In the genomic region with DNA sequence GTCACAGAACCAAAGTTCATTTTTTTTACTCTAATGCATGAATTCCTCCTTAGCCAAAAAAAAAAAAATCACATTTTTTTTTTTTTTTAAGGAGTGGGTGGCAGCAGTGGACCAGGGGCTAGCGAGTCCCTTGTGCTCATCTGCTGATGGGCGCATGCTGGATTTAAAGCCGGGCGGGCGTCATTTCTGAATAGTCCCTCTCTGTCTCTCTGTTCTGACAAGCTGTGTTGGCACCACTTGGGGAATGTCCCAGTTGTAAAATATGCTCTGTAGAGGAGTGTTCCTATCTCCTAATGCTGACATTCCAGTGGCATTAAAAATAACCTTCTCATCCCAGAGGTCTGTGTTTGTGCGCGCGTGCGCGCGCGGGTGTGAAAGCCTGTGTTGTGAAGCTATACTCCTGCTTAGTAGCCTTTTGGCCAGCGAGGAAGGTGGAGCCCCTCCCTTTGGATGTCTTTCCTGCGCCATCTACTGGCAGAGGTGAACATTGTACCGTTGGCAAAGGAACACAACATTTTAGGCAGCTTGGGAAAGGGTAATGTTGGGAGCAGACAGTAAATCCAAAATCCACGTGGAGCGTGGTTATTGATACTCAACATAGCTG, we compare ENCODE assay signal across 9 mouse cellular contexts. TPM values are rescaled to one million over a fixed set of nuclear protein-coding genes. Genes with fewer than 3 reads are reported as not detected.
A peak's percentile ranks its signal among the peaks of the same experiment; 100 is the strongest.
DNase-seq lines count a peak whose midpoint lies in the region; ATAC-seq and TF ChIP-seq lines count a peak whose summit lies in the region.
"Had no signal": no experiment of that assay in that cellular context is flagged by ENCODE, and none has a peak within 500 bp of the region (broad histone marks: within the 10 kb centered on the region; RNA-seq: fewer than 3 reads in every experiment).

No protein-coding gene starts in this region.

- 0 out of 4 replicates have a peak overlapping the region, but pooled peaks of 1 of the 2 experiments have one; percentile 32 for H3K4me3 ChIP-seq in ES-E14 (ENCODE audit: insufficient read depth in 1 of 2, low read depth in 1 of 2, low read length in 2 of 2, poor library complexity in 1 of 2, severe bottlenecking in 1 of 2)
- peak overlapping the region; percentile 19; the same call in 1 of the 2 replicates for H3K4me3 ChIP-seq in forebrain, embryonic 15.5 days
- H3K4me3 ChIP-seq in layer of hippocampus, adult 2 months, result no peak overlapping the region; the same call in 1 of the 2 replicates
- no peak overlapping the region for H3K4me3 ChIP-seq in lung, adult 2 months (replicated peaks; ENCODE audit: extremely low read depth, low read depth, low read length)
- no peak overlapping the region for H3K4me3 ChIP-seq in thymus, adult 2 months (ENCODE audit: control insufficient read depth, insufficient read depth, low read length)

- H3K4me1 ChIP-seq in ES-E14 (ENCODE audit: control insufficient read depth in 2 of 2, insufficient read depth in 2 of 2, low read length in 2 of 2, poor library complexity in 1 of 2), result no peaks in the 10 kb centered on the region
- H3K4me1 ChIP-seq in forebrain, embryonic 15.5 days, result no peaks in the 10 kb centered on the region
- H3K4me1 ChIP-seq in lung, adult 2 months (ENCODE audit: control insufficient read depth, insufficient read depth, low read length), result no peaks in the 10 kb centered on the region
- H3K4me1 ChIP-seq in thymus, adult 2 months (replicated peaks; ENCODE audit: control insufficient read depth, insufficient read depth, low read length), result no peaks in the 10 kb centered on the region

- H3K27ac ChIP-seq in ES-E14 (ENCODE audit: insufficient read depth, low read depth, low read length, poor library complexity, severe bottlenecking), result no peak overlapping the region
- no peak overlapping the region for H3K27ac ChIP-seq in forebrain, embryonic 15.5 days (replicated peaks)
- H3K27ac ChIP-seq in layer of hippocampus, adult 2 months, result no peak overlapping the region
- H3K27ac ChIP-seq in thymus, adult 2 months (ENCODE audit: control insufficient read depth, insufficient read depth, low read length), result no peak overlapping the region
- H3K27ac ChIP-seq: macrophage had no signal

- in situ Hi-C loops in ES-E14 (cut with MboI; ENCODE audit: low sequenced_read_pairs in 2 of 2, unreplicated experiment in 2 of 2), result loop anchor here in 1 of 2 experiments (10.0 kb wide), 1 partner anchor 213 kb away; no protein-coding TSS in a partner anchor

- 27% methylated on average over 17 of the region's 17 CpGs for whole genome bisulfite sequencing in forebrain, embryonic 15.5 days
- WGBS in lung, adult 2 months, result 29% methylated on average over 17 of the region's 17 CpGs
- WGBS in thymus, adult 2 months, result 36% methylated on average over 17 of the region's 17 CpGs

- no peak for TF ChIP-seq POLR2A in lung, adult 2 months (IDR thresholded peaks at IDR 0.05; ENCODE audit: borderline replicate concordance, extremely low read depth, low read depth, low read length)
- no peak for TF ChIP-seq POLR2A in thymus, adult 2 months (IDR thresholded peaks at IDR 0.05; ENCODE audit: control insufficient read depth, extremely low read depth, insufficient read depth, low read length, poor library complexity)

- no peaks in the 10 kb centered on the region for H3K36me3 ChIP-seq in ES-E14 (ENCODE audit: control insufficient read depth, insufficient read depth, low read length, poor library complexity, severe bottlenecking)
- H3K36me3 ChIP-seq in forebrain, embryonic 15.5 days, result no peaks in the 10 kb centered on the region
- no peaks in the 10 kb centered on the region for H3K36me3 ChIP-seq in thymus, adult 2 months (ENCODE audit: control insufficient read depth, insufficient read depth, low read length)

- peaks cover 3% of the 10 kb centered on the region; the same call in 1 of the 2 replicates for H3K27me3 ChIP-seq in forebrain, embryonic 15.5 days
- H3K27me3 ChIP-seq in thymus, adult 2 months (ENCODE audit: control insufficient read depth, insufficient read depth, low read length), result no peaks in the 10 kb centered on the region

- H3K9me3 ChIP-seq in ES-E14 (ENCODE audit: control insufficient read depth, insufficient read depth, low read depth, low read length), result no peaks in the 10 kb centered on the region
- no peaks in the 10 kb centered on the region for H3K9me3 ChIP-seq in forebrain, embryonic 15.5 days

- peak; percentile 93 for TF ChIP-seq CTCF in layer of hippocampus, adult 2 months (conservative IDR thresholded peaks at IDR 0.05)
- peak; percentile 91 for TF ChIP-seq CTCF in lung, adult 2 months (IDR thresholded peaks at IDR 0.05; ENCODE audit: insufficient read depth, low read length)
- no peak for TF ChIP-seq CTCF in thymus, adult 2 months (IDR thresholded peaks at IDR 0.05; ENCODE audit: borderline replicate concordance, control insufficient read depth, extremely low read depth, insufficient read depth, low read length, poor library complexity)

- H3K4me2 ChIP-seq in forebrain, embryonic 15.5 days (replicated peaks), result peak overlapping the region; percentile 36

- ATAC-seq in forebrain, embryonic 15.5 days (replicated peaks), result peak; percentile 78
- peak; percentile 80 for ATAC-seq in neutrophil, adult 5-6 weeks (ENCODE audit: extremely low read depth, insufficient number of reproducible peaks, low FRiP score, poor library complexity, severe bottlenecking)

- H3K9ac ChIP-seq in ES-E14 (ENCODE audit: insufficient read depth, low read depth, low read length, poor library complexity, severe bottlenecking), result no peak overlapping the region
- H3K9ac ChIP-seq in forebrain, embryonic 15.5 days (replicated peaks), result no peak overlapping the region

- DNase-seq in ES-E14 (ENCODE audit: low read depth, low spot score), result peak; percentile 69
- peak; percentile 38 for DNase-seq in cerebellum, adult 11 months
- DNase-seq in heart, postnatal 4 days, result peak; percentile 83
- peak; percentile 74 for DNase-seq in layer of hippocampus, adult 2 months (ENCODE audit: low spot score in 2 of 2)
- peak; percentile 53 for DNase-seq in lung, adult 2 months
- peak; percentile 55 for DNase-seq in thymus, adult 2 months

TF ChIP-seq in ES-E14, 5 proteins besides CTCF, POLR2A, EP300 and RAD21:
- no peak for TF ChIP-seq ZNF384 (IDR thresholded peaks at IDR 0.05; ENCODE audit: low read depth, low read length)
- TF ChIP-seq CHD2 (IDR thresholded peaks at IDR 0.05; ENCODE audit: low read depth, low read length), result no peak
- peak; percentile 51; the same call in 1 of the 2 replicates for TF ChIP-seq ZC3H11A (IDR thresholded peaks at IDR 0.05; ENCODE audit: borderline replicate concordance, low read depth, low read length)
- TF ChIP-seq MAFK (IDR thresholded peaks at IDR 0.05; ENCODE audit: insufficient read depth, low read depth, low read length), result no peak
- TF ChIP-seq HCFC1 (IDR thresholded peaks at IDR 0.05; ENCODE audit: borderline replicate concordance, insufficient read depth, low read length), result no peak

RNA-seq across cellular contexts. Expression of gene Mfsd1, which starts 14.4 kb away (rescaled TPM):
- total RNA-seq in ES-E14 (2012; rRNA removed), result 96.6 and 117 TPM in 2 replicates
- 36.3 and 36.9 TPM in 2 replicates for polyA plus RNA-seq in forebrain, embryonic 15.5 days (2015; fragmentation: Nextera tagmentation; extraction: Ambion mirVana)
- total RNA-seq in heart, postnatal 4 days (2021), result 10 to 100 TPM; 36.8 to 38.2 TPM
- total RNA-seq in layer of hippocampus, adult 2 months (2021), result 10 to 100 TPM; 39.8 to 41.3 TPM
- polyA plus RNA-seq in lung, adult 2 months (2012; rRNA removed), result 45.2 and 47.6 TPM in 2 replicates
- total RNA-seq in neutrophil, adult 5-6 weeks (2017), result 97.4 and 130 TPM in 2 replicates
- 33.2 and 35.3 TPM in 2 replicates for polyA plus RNA-seq in thymus, adult 2 months (2012; rRNA removed)

RNA-seq across cellular contexts. Expression of gene Rarres1, which starts 52.8 kb away (rescaled TPM):
- total RNA-seq in ES-E14 (2012; rRNA removed), result 0.36 and 0.37 TPM in 2 replicates
- 0.69 and 0.88 TPM in 2 replicates for polyA plus RNA-seq in forebrain, embryonic 15.5 days (2015; fragmentation: Nextera tagmentation; extraction: Ambion mirVana)
- total RNA-seq in heart, postnatal 4 days (2021), result 1 to 10 TPM; 1.0 TPM
- total RNA-seq in layer of hippocampus, adult 2 months (2021), result 1 to 10 TPM; 1.5 to 1.8 TPM
- 1.1 and 2.3 TPM in 2 replicates for polyA plus RNA-seq in lung, adult 2 months (2012; rRNA removed)
- total RNA-seq in neutrophil, adult 5-6 weeks (2017), result not detected in 2 replicates
- polyA plus RNA-seq in thymus, adult 2 months (2012; rRNA removed), result 2.8 and 3.0 TPM in 2 replicates
